Mouse (Mus musculus): ENCODE results near the gene Tmem163.

Tmem163 gene

GRCm38 (mm10) chr1:127586156-127586555 lies 93.2 kb downstream of the Tmem163 start:
- ChIA-PET CTCF (no interaction called here), POLR2A (no interaction called here)

- CTCF ChIA-PET: no interaction called here
- POLR2A ChIA-PET: no interaction called here
These were observed 101.4 kb downstream of the Tmem163 start for GRCm38 (mm10) chr1:127577981-127578380.

GRCm38 (mm10) chr1:127577083-127577482 lies 102.3 kb downstream of the Tmem163 start:
- ChIA-PET CTCF (no interaction called here), POLR2A (no interaction called here)

GRCm38 (mm10) chr1:127576563-127576962 lies 102.8 kb downstream of the Tmem163 start:
- CTCF ChIA-PET: no interaction called here
- POLR2A ChIA-PET: interaction anchor here in 2 of 4 experiments (1.0 to 1.3 kb wide), 2 partner anchors 29 to 198 kb away, joined by 3 read pairs; partner anchors contain the start of gene Ccnt2 (in 1 of the 2)

- ChIA-PET CTCF (interaction anchor here in 1 of 4 experiments (0.5 kb wide), 1 partner anchor 1412 kb away, joined by 3 read pairs; no protein-coding TSS in a partner anchor), POLR2A (interaction anchor here in 2 of 4 experiments (1.0 to 1.3 kb wide), 2 partner anchors 29 to 198 kb away, joined by 3 read pairs; partner anchors contain the start of gene Ccnt2 (in 1 of the 2))
These were observed 103.2 kb downstream of the Tmem163 start for GRCm38 (mm10) chr1:127576143-127576542.

- POLR2A ChIA-PET: interaction anchor here in 2 of 4 experiments (1.0 to 1.3 kb wide), 2 partner anchors 30 to 198 kb away, joined by 3 read pairs; partner anchors contain the start of gene Ccnt2 (in 1 of the 2)
- CTCF ChIA-PET: interaction anchor here in 1 of 4 experiments (0.5 kb wide), 2 partner anchors 125 to 1412 kb away, joined by 3 read pairs; no protein-coding TSS in a partner anchor
These were observed 103.7 kb downstream of the Tmem163 start for GRCm38 (mm10) chr1:127575692-127576091.

GRCm38 (mm10) chr1:127573186-127573585 lies 106.2 kb downstream of the Tmem163 start:
- CTCF ChIA-PET: interaction anchor here in 1 of 4 experiments (1.0 kb wide), 1 partner anchor 73 kb away, joined by 4 read pairs; no protein-coding TSS in a partner anchor
- POLR2A ChIA-PET: no interaction called here

GRCm38 (mm10) chr1:127568641-127569040 lies 110.7 kb downstream of the Tmem163 start:
- CTCF ChIA-PET: no interaction called here
- POLR2A ChIA-PET: no interaction called here

- CTCF ChIA-PET: no interaction called here
- POLR2A ChIA-PET: no interaction called here
These were observed 122.9 kb downstream of the Tmem163 start for GRCm38 (mm10) chr1:127556486-127556845.

- POLR2A ChIA-PET: no interaction called here
- CTCF ChIA-PET: no interaction called here
These were observed 123.4 kb downstream of the Tmem163 start for GRCm38 (mm10) chr1:127555822-127556485.

- POLR2A ChIA-PET: interaction anchor here in 1 of 4 experiments (0.6 kb wide), 1 partner anchor 1169 kb away, joined by 3 read pairs; no protein-coding TSS in a partner anchor
- CTCF ChIA-PET: no interaction called here
These were observed 131.3 kb downstream of the Tmem163 start for GRCm38 (mm10) chr1:127548078-127548477.

- POLR2A ChIA-PET: interaction anchor here in 1 of 4 experiments (0.7 kb wide), 1 partner anchor 13 kb away, joined by 5 read pairs; no protein-coding TSS in a partner anchor
- CTCF ChIA-PET: no interaction called here
These were observed 136.6 kb downstream of the Tmem163 start for GRCm38 (mm10) chr1:127542756-127543155.

GRCm38 (mm10) chr1:127541931-127542330 lies 137.4 kb downstream of the Tmem163 start:
- ChIA-PET POLR2A (interaction anchor here in 1 of 4 experiments (0.6 kb wide), 1 partner anchor 1565 kb away, joined by 3 read pairs; no protein-coding TSS in a partner anchor), CTCF (no interaction called here)

- ChIA-PET POLR2A (interaction anchor here in 1 of 4 experiments (0.6 kb wide), 1 partner anchor 1565 kb away, joined by 3 read pairs; no protein-coding TSS in a partner anchor), CTCF (no interaction called here)
These were observed 137.8 kb downstream of the Tmem163 start for GRCm38 (mm10) chr1:127541522-127541921.

- ChIA-PET POLR2A (interaction anchor here in 2 of 4 experiments (1.3 to 2.2 kb wide), 2 partner anchors 14 to 38 kb away, joined by 3 to 8 read pairs; no protein-coding TSS in a partner anchor), CTCF (interaction anchor here in 2 of 4 experiments (0.5 to 0.8 kb wide), 2 partner anchors 40 to 105 kb away, joined by 3 read pairs; no protein-coding TSS in a partner anchor)
These were observed 141.9 kb downstream of the Tmem163 start for GRCm38 (mm10) chr1:127537204-127538038.

- ChIA-PET POLR2A (interaction anchor here in 1 of 4 experiments (2.2 kb wide), 1 partner anchor 13 kb away, joined by 8 read pairs; no protein-coding TSS in a partner anchor), CTCF (no interaction called here)
These were observed 142.9 kb downstream of the Tmem163 start for GRCm38 (mm10) chr1:127536448-127536847.

GRCm38 (mm10) chr1:127531723-127532122 lies 147.6 kb downstream of the Tmem163 start:
- POLR2A ChIA-PET: interaction anchor here in 2 of 4 experiments (0.6 to 1.5 kb wide), 4 partner anchors 18 to 125 kb away, joined by 3 to 4 read pairs (median 3); no protein-coding TSS in a partner anchor

GRCm38 (mm10) chr1:127530849-127531580 lies 148.3 kb downstream of the Tmem163 start:
- ChIA-PET CTCF (interaction anchor here in 1 of 4 experiments (1.2 kb wide), 1 partner anchor 35 kb away, joined by 3 read pairs; no protein-coding TSS in a partner anchor), POLR2A (interaction anchor here in 2 of 4 experiments (0.6 to 1.8 kb wide), 5 partner anchors 12 to 126 kb away, joined by 3 to 5 read pairs (median 3); no protein-coding TSS in a partner anchor)

More at GRCm38 (mm10) chr1:127531723-127532122, 147.6 kb downstream of the Tmem163 start:
- CTCF ChIA-PET: interaction anchor here in 1 of 4 experiments (1.2 kb wide), 1 partner anchor 35 kb away, joined by 3 read pairs; no protein-coding TSS in a partner anchor
